Mouse (Mus musculus) ES-Bruce4 (cell line): ENCODE results near the gene Tex45.

ENCODE experiments used
- CTCF ChIP-seq: IDR thresholded peaks from one replicate; pipeline ENCODE4 v1.8.1; 2011; ENCODE audit warnings: low read depth, low read length
- POLR2A ChIP-seq: IDR thresholded peaks from one replicate; pipeline ENCODE4 v1.8.1; 2011; ENCODE audit warnings: low read length; ENCODE audit not compliant: insufficient read depth

DNA sequence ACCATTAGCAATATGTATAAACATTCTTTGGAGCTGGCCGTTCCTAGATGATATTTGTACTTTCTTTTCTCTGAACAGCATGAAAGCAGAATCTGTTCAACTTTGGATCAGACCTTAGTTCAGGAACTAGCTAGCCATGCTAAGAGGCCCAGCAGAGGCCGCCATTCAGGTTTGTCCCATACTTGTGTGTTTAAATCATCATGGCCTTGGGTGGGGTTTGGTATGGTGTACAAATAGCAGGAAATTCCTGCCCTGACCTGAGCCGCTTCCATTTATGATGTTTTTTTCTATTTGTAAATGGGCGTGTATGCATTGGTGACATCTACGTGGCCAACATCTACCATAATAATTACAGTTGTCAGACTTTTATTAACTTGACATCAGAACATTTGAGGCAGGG lies 45.4 kb upstream of the Tex45 start:
- TF ChIP-seq CTCF: no peak
- TF ChIP-seq POLR2A: no peak
